Mouse (Mus musculus) liver, postnatal 0 days (tissue): ENCODE measurements at regions not wholly inside any gene's neighbourhood (a gene's known extent, or its start where the extent isn't known, plus 50 kb on each side); places are given as distances from the start of the nearest gene placed in this dataset.
A peak's percentile ranks its signal among the peaks of the same experiment; 100 is the strongest.

ENCODE experiments used
- ATAC-seq: fragments of 200-750 bp; cut with Nextera tagmentation; 2 replicates; pipeline ENCODE4 v1.8.0; 2017; ENCODE audit warnings: mild to moderate bottlenecking, moderate library complexity
- DNase-seq: peaks from one replicate; pipeline ENCODE4 v3.0.0-alpha.2; 2016
- H3K27ac ChIP-seq: fragments of 300-500 bp; sonication (generic); 2 replicates; pipeline ENCODE4 v1.5.1; 2014; ENCODE audit warnings: antibody characterized with exemption, moderate library complexity, mild to moderate bottlenecking, low read depth
- H3K27me3 ChIP-seq: fragments of 300-500 bp; sonication (generic); 2 replicates; pipeline ENCODE4 v1.6.1; 2014; ENCODE audit warnings: low read length, control low read depth, mixed read lengths; ENCODE audit not compliant: insufficient read depth
- H3K36me3 ChIP-seq: fragments of 300-500 bp; sonication (generic); replicated peaks from 2 replicates; pipeline ENCODE4 v1.6.1; 2014; ENCODE audit warnings: mild to moderate bottlenecking, control low read depth, low read length, moderate library complexity, mixed read lengths; ENCODE audit not compliant: insufficient read depth
- H3K4me1 ChIP-seq: fragments of 300-500 bp; sonication (generic); 2 replicates; pipeline ENCODE4 v1.6.1; 2014; ENCODE audit warnings: antibody characterized with exemption, mild to moderate bottlenecking, control low read depth; ENCODE audit not compliant: insufficient read depth
- H3K4me2 ChIP-seq: fragments of 300-500 bp; sonication (generic); 2 replicates; pipeline ENCODE4 v1.6.1; 2014; ENCODE audit warnings: low read depth, mild to moderate bottlenecking, low read length, moderate library complexity, mixed read lengths
- H3K4me3 ChIP-seq: fragments of 300-500 bp; sonication (generic); 2 replicates; pipeline ENCODE4 v1.5.1; 2014; ENCODE audit warnings: low read depth, low read length
- H3K9ac ChIP-seq: fragments of 300-500 bp; sonication (generic); replicated peaks from 2 replicates; pipeline ENCODE4 v1.6.1; 2014; ENCODE audit warnings: mild to moderate bottlenecking, moderate library complexity
- H3K9me3 ChIP-seq: fragments of 300-500 bp; sonication (generic); 2 replicates; pipeline ENCODE4 v1.6.1; 2016; ENCODE audit warnings: mild to moderate bottlenecking, control low read depth, low read length, mixed read lengths
- CTCF ChIP-seq: sonication (generic); IDR thresholded peaks from 2 replicates; pipeline ENCODE4 v1.5.1; 2016; ENCODE audit warnings: antibody characterized with exemption, low read depth
- EP300 ChIP-seq: IDR thresholded peaks from 2 replicates; pipeline ENCODE4 v1.6.1; 2016; ENCODE audit warnings: antibody characterized with exemption, low read depth, mild to moderate bottlenecking
- WGBS: fragments of 180-500 bp; shearing (Covaris S2); extraction: QIAGEN DNeasy Blood & Tissue Kit; methylation state at CpG from one replicate; pipeline ENCODE4 v1.1.7; 2014; ENCODE audit not compliant: insufficient replicate concordance; 5-methylcytosine and 5-hydroxymethylcytosine counted together

GRCm38 (mm10) chr9:61102451-61103358 lies 269.5 kb upstream of the Tle3 start:
- TF ChIP-seq EP300 (no peak), CTCF (no peak)
- Histone ChIP-seq H3K27me3 (no peaks in the 10 kb centered on the region), H3K4me2 (no peak overlapping the region), H3K9me3 (no peaks in the 10 kb centered on the region), H3K36me3 (no peaks in the 10 kb centered on the region), H3K9ac (no peak overlapping the region), H3K4me3 (no peak overlapping the region), H3K27ac (no peak overlapping the region), H3K4me1 (no peaks in the 10 kb centered on the region)
- 77% methylated on average over 24 of the region's 24 CpGs for WGBS
- no peak for ATAC-seq
- DNase-seq = no peak

DNA sequence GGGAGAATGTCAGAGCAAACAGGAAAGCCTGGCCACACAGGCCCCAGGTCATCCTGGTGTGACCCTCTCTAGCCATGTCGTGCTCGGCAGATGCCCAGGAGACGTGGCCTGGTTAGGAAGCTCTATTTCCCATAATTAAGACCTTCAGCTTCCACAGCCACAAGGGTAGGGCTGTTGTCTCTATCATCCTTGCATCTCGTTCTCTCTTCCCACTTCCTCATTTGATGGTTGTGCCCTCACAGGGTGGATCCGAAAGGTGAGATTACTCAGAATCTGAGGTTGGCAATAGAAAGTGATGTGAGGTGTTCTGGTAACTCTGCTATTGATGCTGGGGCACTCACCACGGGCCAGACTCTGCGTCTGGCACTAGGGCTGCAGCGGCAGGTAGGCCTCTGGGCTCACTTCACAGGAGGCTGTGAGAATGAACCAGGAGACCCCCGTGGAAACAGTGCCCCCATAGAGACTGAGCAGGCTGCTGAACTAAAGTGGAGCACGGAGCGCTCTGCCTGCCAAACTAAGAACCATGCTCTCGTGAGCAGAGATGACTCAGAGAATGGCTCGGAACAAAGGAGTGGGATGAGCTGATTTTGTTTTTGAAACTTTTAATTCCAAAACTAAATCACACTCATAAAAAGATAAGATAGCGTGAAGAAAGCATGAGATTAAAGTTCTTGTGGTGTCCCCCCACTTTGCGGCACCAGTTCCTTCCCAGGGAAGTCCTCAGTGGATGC lies 266.5 kb upstream of the Tle3 start:
- Histone ChIP-seq H3K9me3 (no peaks in the 10 kb centered on the region), H3K27ac (no peak overlapping the region), H3K36me3 (no peaks in the 10 kb centered on the region), H3K4me3 (no peak overlapping the region), H3K27me3 (no peaks in the 10 kb centered on the region), H3K9ac (no peak overlapping the region), H3K4me2 (no peak overlapping the region), H3K4me1 (no peaks in the 10 kb centered on the region)
- DNase-seq (no peak), ATAC-seq (no peak)
- TF ChIP-seq EP300 (no peak), CTCF (no peak)
- 66% methylated on average over 15 of the region's 15 CpGs for WGBS

GRCm38 (mm10) chr9:61109519-61110285 lies 262.5 kb upstream of the Tle3 start:
- DNase-seq (no peak), ATAC-seq (no peak)
- WGBS = 76% methylated on average over 5 of the region's 5 CpGs
- TF ChIP-seq CTCF = no peak
- no peak for TF ChIP-seq EP300
- Histone ChIP-seq H3K4me1 (peaks cover 7% of the 10 kb centered on the region), H3K27ac (no peak overlapping the region), H3K4me3 (no peak overlapping the region), H3K9ac (no peak overlapping the region), H3K9me3 (no peaks in the 10 kb centered on the region), H3K36me3 (no peaks in the 10 kb centered on the region), H3K4me2 (no peak overlapping the region), H3K27me3 (no peaks in the 10 kb centered on the region)

DNA sequence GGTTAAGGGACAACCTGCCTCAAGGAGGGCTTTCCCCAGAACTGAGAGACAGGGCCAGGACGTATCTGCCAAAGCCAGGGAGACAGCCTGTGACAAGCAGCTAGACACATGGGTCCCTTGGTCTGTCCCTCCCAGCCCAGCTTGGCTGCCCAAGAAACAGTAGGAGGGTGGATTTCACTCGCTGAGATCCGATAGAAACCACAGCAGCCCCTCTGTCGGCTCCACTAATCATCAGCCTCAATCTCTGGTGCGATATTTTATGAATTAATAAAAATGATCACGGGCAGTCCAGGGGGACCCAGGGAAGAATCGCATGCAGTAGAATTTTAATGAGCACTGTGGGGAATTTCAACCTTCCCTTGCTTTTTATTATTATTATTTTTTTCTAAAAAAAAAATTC lies 261.0 kb upstream of the Tle3 start:
- no peak overlapping the region for H3K4me3 ChIP-seq
- no peak for TF ChIP-seq CTCF
- TF ChIP-seq EP300 = no peak
- H3K27ac ChIP-seq = no peak overlapping the region
- WGBS = 74% methylated on average over 7 of the region's 7 CpGs
- no peaks in the 10 kb centered on the region for H3K36me3 ChIP-seq
- H3K9ac ChIP-seq = no peak overlapping the region
- no peaks in the 10 kb centered on the region for H3K9me3 ChIP-seq
- no peak overlapping the region for H3K4me2 ChIP-seq
- H3K4me1 ChIP-seq = peaks cover 7% of the 10 kb centered on the region
- H3K27me3 ChIP-seq = no peaks in the 10 kb centered on the region
- no peak for DNase-seq
- ATAC-seq = no peak

- no peak for ATAC-seq
- no peak overlapping the region for H3K9ac ChIP-seq
- H3K27ac ChIP-seq = no peak overlapping the region
- no peak for TF ChIP-seq EP300
- TF ChIP-seq CTCF = no peak
- H3K4me3 ChIP-seq = no peak overlapping the region
- DNase-seq = no peak
- H3K9me3 ChIP-seq = no peaks in the 10 kb centered on the region
- WGBS = 62% methylated on average over 19 of the region's 19 CpGs
- peaks cover 7% of the 10 kb centered on the region for H3K4me1 ChIP-seq
- no peaks in the 10 kb centered on the region for H3K27me3 ChIP-seq
- H3K36me3 ChIP-seq = no peaks in the 10 kb centered on the region
- H3K4me2 ChIP-seq = no peak overlapping the region
These were observed 260.3 kb upstream of the Tle3 start for GRCm38 (mm10) chr9:61111733-61112415.

DNA sequence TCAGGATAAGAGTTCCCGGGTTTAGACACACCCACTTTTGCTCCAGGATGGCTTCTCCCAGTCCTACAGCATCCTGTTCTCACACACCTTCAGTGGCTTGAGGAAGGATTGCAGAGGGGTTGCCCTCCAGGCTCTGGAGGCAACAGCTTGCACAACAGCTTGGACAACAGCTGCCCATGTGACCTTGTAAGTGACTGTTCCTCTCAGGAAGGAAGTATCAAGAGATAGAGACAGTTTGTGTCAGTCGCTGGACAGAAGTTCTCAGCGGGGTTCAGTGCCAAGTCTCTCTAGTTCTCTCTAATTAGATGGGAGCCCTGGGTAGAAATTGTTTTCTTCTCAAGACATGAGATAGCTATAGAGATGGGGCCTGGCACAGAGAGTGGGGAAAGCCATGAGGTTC lies 252.9 kb upstream of the Tle3 start:
- Histone ChIP-seq H3K9ac (no peak overlapping the region), H3K9me3 (no peaks in the 10 kb centered on the region), H3K36me3 (no peaks in the 10 kb centered on the region), H3K4me1 (peaks cover 38% of the 10 kb centered on the region), H3K27me3 (no peaks in the 10 kb centered on the region), H3K4me2 (no peak overlapping the region), H3K4me3 (no peak overlapping the region), H3K27ac (no peak overlapping the region)
- DNase-seq (no peak), ATAC-seq (peak; percentile 23)
- 43% methylated on average over 3 of the region's 3 CpGs for WGBS
- no peak for TF ChIP-seq EP300
- no peak for TF ChIP-seq CTCF
